In genomic region chr15:81749742-81750141, GRCm38 (mm10) we compare ENCODE assay signal across 11 mouse cellular contexts. TPM values are rescaled to one million over a fixed set of nuclear protein-coding genes. Genes with fewer than 3 reads are reported as not detected.
DNase-seq lines count a peak whose midpoint lies in the region.
"Had no signal": no experiment of that assay in that cellular context is flagged by ENCODE, and none has a peak within 500 bp of the region (broad histone marks: within the 10 kb centered on the region; RNA-seq: fewer than 3 reads in every experiment).

No protein-coding gene starts in this region.

- peak; percentile 28 to 55 for DNase-seq in adrenal gland, adult (ENCODE audit: inconsistent age in 2 of 2, low spot score in 1 of 2)
- DNase-seq in adrenal gland, adult 2 months = no peak
- peak; percentile 22 for DNase-seq in urinary bladder, postnatal 14 days (ENCODE audit: low spot score)
- DNase-seq in urinary bladder, postnatal 10 days (ENCODE audit: low spot score) = no peak
- peak; percentile 74 to 79 for DNase-seq in kidney, adult 8-10 months
- DNase-seq in layer of hippocampus, postnatal 36 days = no peak
- no peak for DNase-seq in left cerebral cortex, postnatal 4 days
- DNase-seq in urinary bladder, adult 18-20 months (ENCODE audit: low spot score in 2 of 2) = no peak
- DNase-seq: gastrocnemius, postnatal 14 days; right cerebral cortex, postnatal 14 days; thymus, adult 18-20 months had no signal

- intact Hi-C loops in left cerebral cortex, postnatal 4 days (cut with DNase I) = no loop called here

RNA-seq across cellular contexts. Expression of gene Rangap1, which starts 4.4 kb away (rescaled TPM):
- 10 to 100 TPM; 57.1 to 73.0 TPM for total RNA-seq in adrenal gland, adult 2 months (2021)
- polyA plus RNA-seq in adrenal gland, adult 2 months (2012; rRNA removed) = 20.8 and 24.9 TPM in 2 replicates
- 100 to 1,000 TPM; 158 to 165 TPM for total RNA-seq in layer of hippocampus, postnatal 36 days (2021)
- 100 to 1,000 TPM; 170 to 180 TPM for total RNA-seq in left cerebral cortex, postnatal 4 days (2021)

RNA-seq across cellular contexts. Expression of gene Zc3h7b, which starts 4.9 kb away (rescaled TPM):
- total RNA-seq in adrenal gland, adult 2 months (2021) = 10 to 100 TPM; 62.9 to 87.9 TPM
- polyA plus RNA-seq in adrenal gland, adult 2 months (2012; rRNA removed) = 54.0 and 60.6 TPM in 2 replicates
- 100 to 1,000 TPM; 129 to 141 TPM for total RNA-seq in layer of hippocampus, postnatal 36 days (2021)
- total RNA-seq in left cerebral cortex, postnatal 4 days (2021) = 100 to 1,000 TPM; 219 to 235 TPM

RNA-seq across cellular contexts. Expression of gene Tef, which starts 52.5 kb away (rescaled TPM):
- 100 to 1,000 TPM in 1 of 2 experiments, 10 to 100 TPM in 1; 35.0 to 100 TPM for total RNA-seq in adrenal gland, adult 2 months (2021)
- 35.0 and 69.3 TPM in 2 replicates for polyA plus RNA-seq in adrenal gland, adult 2 months (2012; rRNA removed)
- total RNA-seq in layer of hippocampus, postnatal 36 days (2021) = 100 to 1,000 TPM; 300 to 307 TPM
- 10 to 100 TPM; 68.1 to 69.6 TPM for total RNA-seq in left cerebral cortex, postnatal 4 days (2021)

RNA-seq across cellular contexts. Expression of gene Chadl, which starts 52.7 kb away (rescaled TPM):
- total RNA-seq in adrenal gland, adult 2 months (2021) = 1 to 10 TPM; 2.3 to 4.4 TPM
- 32.2 and 38.7 TPM in 2 replicates for polyA plus RNA-seq in adrenal gland, adult 2 months (2012; rRNA removed)
- 10 to 100 TPM; 11.5 to 12.6 TPM for total RNA-seq in layer of hippocampus, postnatal 36 days (2021)
- total RNA-seq in left cerebral cortex, postnatal 4 days (2021) = 10 to 100 TPM; 25.3 to 26.6 TPM

Comparison
In these comparisons a context has a peak if more than half of its experiments do, and no peak if none do; other contexts are left out.
1. DNase-seq: peak in adrenal gland, adult (2 of 2), urinary bladder, postnatal 14 days (single experiment) and kidney, adult 8-10 months (2 of 2); none in adrenal gland, adult 2 months (single experiment), urinary bladder, postnatal 10 days (single experiment), layer of hippocampus, postnatal 36 days (0 of 2), left cerebral cortex, postnatal 4 days (single experiment) and urinary bladder, adult 18-20 months (0 of 2).